Mouse (Mus musculus) olfactory bulb, adult 2 months (tissue): Measurements from ENCODE around the gene Tmem100. TPM values are rescaled to one million over a fixed set of nuclear protein-coding genes. Genes with fewer than 3 reads are reported as not detected.

ENCODE experiments used
- H3K27ac ChIP-seq: fragments of 200-500 bp; 2 replicates; pipeline ENCODE4 v1.5.1; 2012; ENCODE audit warnings: low read depth, low read length; ENCODE audit not compliant: insufficient read depth
- H3K4me1 ChIP-seq: fragments of 200-500 bp; 2 replicates; pipeline ENCODE4 v1.6.1; 2012; ENCODE audit warnings: low read length; ENCODE audit not compliant: control insufficient read depth, insufficient read depth
- H3K4me3 ChIP-seq: fragments of 200-500 bp; 2 replicates; pipeline ENCODE4 v1.5.1; 2012; ENCODE audit warnings: mild to moderate bottlenecking, low read depth, low read length, moderate library complexity; ENCODE audit not compliant: insufficient read depth
- CTCF ChIP-seq: fragments of 200-500 bp; IDR thresholded peaks from 2 replicates; pipeline ENCODE4 v1.5.1; 2012; ENCODE audit warnings: low read depth, mild to moderate bottlenecking, low read length, moderate library complexity; ENCODE audit not compliant: insufficient read depth
- POLR2A ChIP-seq: fragments of 200-500 bp; IDR thresholded peaks from 2 replicates; pipeline ENCODE4 v1.6.1; 2012; ENCODE audit warnings: mild to moderate bottlenecking, low read depth, low read length, moderate library complexity; ENCODE audit not compliant: insufficient read depth
- WGBS: fragments of 180-500 bp; shearing (Covaris S2); methylation state at CpG from one replicate; pipeline ENCODE4 v1.1.7; 2018; 5-methylcytosine and 5-hydroxymethylcytosine counted together
- polyA plus RNA-seq: library from polyadenylated mRNA; stranded (reverse); fragments of >200 nt; gene quantifications from 2 replicates; pipeline ENCODE4 v1.2.4, GENCODE M21; 2012; ENCODE audit warnings: low replicate concordance; ENCODE audit not compliant: missing spikeins, insufficient read depth, insufficient read length

Tmem100 gene
- polyA plus RNA-seq, 1 experiment = not detected

DNA sequence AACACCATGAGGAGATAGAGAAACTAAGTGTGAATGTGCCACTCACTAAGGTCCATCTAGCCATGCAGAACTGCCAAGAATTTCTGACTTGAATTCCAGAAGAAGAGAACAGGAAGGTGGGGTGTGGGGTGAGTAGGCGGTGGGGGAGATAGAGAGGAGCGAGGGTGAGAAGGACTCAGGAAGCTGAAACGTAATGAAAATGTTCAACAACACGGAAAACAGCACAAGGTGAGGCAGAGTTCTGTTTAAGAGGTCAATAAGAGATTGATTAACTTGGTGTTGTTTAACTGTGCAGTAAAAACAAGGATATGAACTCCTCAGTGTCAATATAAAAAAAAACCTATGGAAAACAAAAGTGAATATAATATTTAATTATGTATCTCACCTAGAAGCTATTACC lies 24.0 kb upstream of the Tmem100 start:
- Histone ChIP-seq H3K4me1 (peaks cover 5% of the 10 kb centered on the region; the same call in 1 of the 2 replicates), H3K4me3 (no peak overlapping the region), H3K27ac (no peak overlapping the region)
- 86% methylated on average over 4 of the region's 4 CpGs for WGBS
- TF ChIP-seq POLR2A = no peak

DNA sequence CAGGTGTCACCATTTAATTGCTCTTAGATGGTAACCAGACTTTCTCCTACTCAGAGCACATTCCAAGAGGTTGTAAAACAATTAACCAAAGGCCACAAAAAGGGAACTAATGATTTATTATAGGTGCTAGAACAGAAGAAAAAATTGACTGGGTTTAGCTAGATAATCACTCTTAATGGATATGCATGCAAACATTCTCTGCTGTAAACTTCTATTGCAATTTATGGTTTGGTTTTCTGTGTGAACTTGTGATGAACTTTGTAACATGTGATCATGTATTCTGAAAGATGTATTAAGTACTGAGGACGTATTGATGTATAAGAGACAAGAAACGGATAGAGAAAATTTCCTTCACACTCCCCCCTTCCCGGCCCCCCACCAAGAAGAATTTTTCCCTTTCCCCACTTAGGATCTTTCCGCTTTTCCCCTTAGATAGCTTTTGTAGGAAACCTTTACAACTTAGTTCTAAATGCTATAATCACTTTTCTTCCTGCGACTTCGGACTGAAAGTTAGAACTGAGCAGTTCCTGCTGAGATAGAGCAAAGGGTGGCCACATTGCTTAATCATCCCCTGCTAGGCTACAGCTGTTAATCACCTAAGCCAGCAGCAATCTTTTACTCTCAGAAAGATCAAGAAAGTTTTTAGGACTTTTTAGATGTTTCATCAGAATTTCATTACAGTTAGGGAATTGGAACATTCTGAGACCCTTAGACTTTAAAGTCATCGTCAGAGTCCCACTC lies 22.2 kb upstream of the Tmem100 start:
- 53% methylated on average over 7 of the region's 7 CpGs for WGBS

DNA sequence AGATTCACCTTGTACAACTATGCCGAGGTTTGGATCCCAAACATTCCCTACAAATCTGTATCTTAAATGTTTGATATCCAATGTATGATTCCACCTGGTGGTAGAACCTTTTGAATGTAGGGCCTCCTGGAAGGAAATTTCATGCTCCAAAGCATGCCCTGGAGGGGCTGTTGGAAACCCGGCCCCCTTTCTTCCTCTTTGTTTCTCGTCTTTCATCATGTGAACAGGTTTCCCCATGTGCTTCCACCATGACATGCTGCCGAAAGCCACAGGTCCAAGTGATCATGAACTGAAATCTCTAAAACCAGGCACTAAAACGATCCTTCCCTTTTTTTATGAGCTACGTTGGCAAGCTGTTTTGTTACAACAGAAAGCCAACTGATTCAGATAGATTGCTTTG lies 16.5 kb upstream of the Tmem100 start:
- Histone ChIP-seq H3K4me1 (no peaks in the 10 kb centered on the region), H3K27ac (no peak overlapping the region), H3K4me3 (no peak overlapping the region)
- WGBS = 92% methylated on average over 6 of the region's 6 CpGs
- TF ChIP-seq POLR2A = no peak
- no peak for TF ChIP-seq CTCF

More for the DNA sequence above, 22.2 kb upstream of the Tmem100 start:
- no peak overlapping the region for H3K27ac ChIP-seq
- no peak overlapping the region for H3K4me3 ChIP-seq
- no peaks in the 10 kb centered on the region for H3K4me1 ChIP-seq
- no peak for TF ChIP-seq POLR2A
- no peak for TF ChIP-seq CTCF

DNA sequence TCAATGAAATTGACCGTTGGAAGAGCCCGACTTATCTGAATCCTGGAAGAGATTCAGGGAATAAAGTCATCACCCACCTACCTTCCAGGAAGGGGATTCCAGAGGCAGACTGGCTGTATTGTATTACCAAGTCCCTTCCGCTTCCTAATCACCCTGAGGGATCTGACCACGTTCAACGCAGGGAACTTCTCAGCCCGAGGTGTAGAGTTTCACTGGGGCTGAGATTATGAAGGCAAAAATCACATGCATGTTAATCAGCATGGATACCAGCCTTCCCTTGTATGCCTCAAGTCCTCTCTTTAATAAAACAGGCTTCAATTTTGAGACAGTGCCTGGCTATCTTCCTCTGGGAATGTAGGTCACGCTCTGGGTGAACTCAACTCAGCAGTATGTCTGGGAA lies 14.9 kb upstream of the Tmem100 start:
- WGBS = 80% methylated on average over 7 of the region's 7 CpGs

DNA sequence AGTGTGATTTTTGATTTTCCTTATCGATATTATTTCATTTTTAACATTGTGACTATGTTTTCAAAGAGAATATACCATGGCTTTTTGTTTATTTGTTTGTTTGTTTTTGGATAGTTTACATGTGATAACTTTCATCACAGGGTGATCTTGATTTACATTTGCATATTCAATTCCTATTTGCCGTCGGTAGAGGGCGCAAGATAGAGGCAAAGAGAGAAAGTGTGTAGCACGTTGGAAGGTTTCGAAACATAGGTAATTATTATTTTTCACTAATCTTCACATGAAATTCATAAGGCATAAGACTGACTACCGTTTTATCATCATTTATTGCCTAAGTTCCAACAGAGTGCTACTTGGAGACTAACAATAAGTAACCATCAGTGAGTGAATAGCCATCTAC lies 11.0 kb upstream of the Tmem100 start:
- H3K4me3 ChIP-seq = no peak overlapping the region
- no peak for TF ChIP-seq POLR2A
- TF ChIP-seq CTCF = no peak
- 10% methylated on average over 7 of the region's 7 CpGs for WGBS
- H3K4me1 ChIP-seq = no peaks in the 10 kb centered on the region
- H3K27ac ChIP-seq = no peak overlapping the region

More for the DNA sequence above, 14.9 kb upstream of the Tmem100 start:
- Histone ChIP-seq H3K4me1 (no peaks in the 10 kb centered on the region), H3K4me3 (no peak overlapping the region), H3K27ac (no peak overlapping the region)
- TF ChIP-seq POLR2A (no peak), CTCF (no peak)

DNA sequence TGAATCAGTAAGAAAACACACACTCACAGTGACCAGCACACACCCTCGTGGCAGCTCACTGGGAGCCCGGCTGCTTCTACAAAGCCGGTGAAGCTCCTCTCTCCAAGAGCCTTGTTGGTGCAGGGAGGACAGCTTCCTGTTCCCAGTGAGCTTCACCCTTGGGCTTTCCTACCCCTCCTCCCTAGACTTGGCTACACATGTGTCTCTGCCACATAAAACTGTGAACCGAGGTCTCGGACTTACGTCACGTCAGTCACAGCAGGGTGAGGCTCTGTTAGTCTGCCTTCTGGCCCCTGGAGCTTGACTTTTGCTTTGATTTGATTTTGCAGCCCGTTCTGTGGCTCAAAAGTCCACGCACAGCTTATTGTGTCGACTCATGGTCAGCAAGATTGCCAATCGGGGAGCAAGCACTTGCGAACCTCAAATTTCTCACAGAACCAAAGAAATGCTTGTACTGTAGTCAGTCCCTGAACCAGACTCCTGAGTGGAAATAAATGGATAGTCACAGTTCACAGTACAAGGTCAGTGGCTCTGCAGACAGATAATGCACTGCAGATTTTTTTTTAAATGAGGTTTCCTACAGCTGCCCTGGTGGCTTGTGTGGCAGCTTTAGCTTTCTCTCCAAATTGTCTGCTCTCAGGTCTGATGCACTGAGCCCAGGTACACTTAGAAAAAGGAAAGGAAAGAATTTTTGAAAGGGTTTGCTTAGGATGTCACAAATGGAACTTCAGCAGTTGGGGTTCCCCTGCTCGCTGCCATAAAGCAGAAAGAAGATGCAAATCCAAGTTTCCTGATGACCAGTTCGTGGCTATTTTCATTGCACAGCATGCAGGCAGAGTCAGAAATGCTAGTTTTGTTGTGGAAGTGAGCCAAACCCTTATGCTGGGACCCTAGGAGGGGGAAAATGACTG lies 4.0 kb upstream of the Tmem100 start:
- Histone ChIP-seq H3K4me1 (peaks cover 8% of the 10 kb centered on the region), H3K27ac (no peak overlapping the region), H3K4me3 (no peak overlapping the region)
- WGBS = 80% methylated on average over 14 of the region's 14 CpGs
- TF ChIP-seq POLR2A (no peak), CTCF (no peak)

DNA sequence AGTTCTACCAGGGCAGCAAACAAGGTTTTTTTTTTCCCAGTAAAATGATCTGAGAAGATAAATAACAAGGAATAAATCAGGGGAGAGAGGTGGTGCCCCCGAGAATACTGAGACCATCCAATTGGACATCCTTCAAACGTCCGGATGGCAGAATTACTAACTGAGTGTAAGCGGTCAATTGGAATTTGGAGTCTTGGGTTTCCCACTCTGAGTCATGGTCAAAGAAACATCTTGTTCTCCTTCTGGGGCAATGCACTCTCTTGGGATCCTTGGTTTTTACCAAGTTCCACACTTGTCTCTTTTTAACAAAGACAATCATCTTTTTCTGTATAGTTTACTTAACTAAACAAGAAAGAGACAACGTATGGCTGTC lies 3.4 kb upstream of the Tmem100 start:
- Histone ChIP-seq H3K4me3 (no peak overlapping the region), H3K4me1 (peaks cover 8% of the 10 kb centered on the region), H3K27ac (no peak overlapping the region)
- 68% methylated on average over 5 of the region's 5 CpGs for WGBS
- TF ChIP-seq CTCF = no peak

DNA sequence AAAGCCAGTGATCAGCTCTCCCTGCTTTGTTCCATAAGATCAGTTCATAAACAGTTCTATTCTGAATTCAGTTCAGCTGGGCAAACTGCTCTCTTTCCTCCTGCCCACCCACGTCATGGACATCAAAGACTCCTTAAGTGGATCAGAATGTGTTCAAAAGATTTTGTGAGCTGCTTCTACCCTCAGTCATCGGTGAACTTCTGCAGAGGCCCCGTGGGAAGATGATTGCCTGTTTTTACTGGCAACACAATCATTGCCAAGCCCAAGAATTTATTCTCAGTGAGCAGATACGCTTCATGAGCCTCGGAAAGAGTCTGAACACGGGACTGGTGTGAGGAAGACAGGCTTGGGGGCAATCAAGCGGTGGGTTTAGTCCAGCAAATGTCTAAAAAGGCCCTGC lies 2.9 kb upstream of the Tmem100 start:
- no peak for TF ChIP-seq CTCF
- TF ChIP-seq POLR2A = no peak
- no peak overlapping the region for H3K4me3 ChIP-seq
- 61% methylated on average over 7 of the region's 7 CpGs for WGBS

DNA sequence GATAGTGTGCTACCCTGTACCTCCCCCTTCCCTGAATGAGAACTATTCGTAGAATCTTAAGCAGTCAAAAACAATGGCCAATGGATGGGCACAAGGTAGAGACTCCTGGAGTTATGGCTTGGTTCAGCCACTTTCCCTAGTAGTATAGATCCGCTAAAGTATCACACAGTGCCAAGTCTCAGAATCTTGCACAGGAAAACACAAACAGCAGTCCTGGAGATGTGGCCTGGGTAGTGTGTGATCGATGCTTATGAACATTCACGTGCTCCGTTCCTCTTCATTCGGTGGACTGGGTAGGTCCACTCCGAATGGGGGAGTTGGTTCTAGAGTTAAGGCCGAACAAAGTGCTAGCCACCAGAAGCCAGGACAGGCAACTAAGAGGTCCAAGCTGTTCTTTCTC lies 1.4 kb upstream of the Tmem100 start:
- no peak overlapping the region for H3K27ac ChIP-seq
- H3K4me3 ChIP-seq = no peak overlapping the region
- 95% methylated on average over 8 of the region's 8 CpGs for WGBS
- TF ChIP-seq POLR2A = no peak
- TF ChIP-seq CTCF = no peak
- H3K4me1 ChIP-seq = peaks cover 11% of the 10 kb centered on the region

More for the DNA sequence above, 2.9 kb upstream of the Tmem100 start:
- Histone ChIP-seq H3K27ac (no peak overlapping the region), H3K4me1 (peaks cover 8% of the 10 kb centered on the region)
